Mouse (Mus musculus) kidney, adult 2 months (tissue): ENCODE measurements around the gene Grik4. TPM values are rescaled to one million over a fixed set of nuclear protein-coding genes. Genes with fewer than 3 reads are reported as not detected.

ENCODE experiments used
- DNase-seq: peaks from one replicate; pipeline ENCODE4 v3.0.0; 2021
- H3K27ac ChIP-seq: fragments of 200-500 bp; 2 replicates; pipeline ENCODE4 v1.5.1; 2012; ENCODE audit warnings: low read depth, low read length, control low read depth, inconsistent platforms; ENCODE audit not compliant: insufficient read depth
- H3K27me3 ChIP-seq: fragments of 200-500 bp; replicated peaks from 2 replicates; pipeline ENCODE4 v1.6.1; 2012; ENCODE audit warnings: mild to moderate bottlenecking, moderate library complexity, low read length, inconsistent platforms; ENCODE audit not compliant: control insufficient read depth, insufficient read depth
- H3K36me3 ChIP-seq: fragments of 200-500 bp; 2 replicates; pipeline ENCODE4 v1.6.1; 2012; ENCODE audit warnings: mild to moderate bottlenecking, moderate library complexity, low read length, inconsistent platforms; ENCODE audit not compliant: control insufficient read depth, insufficient read depth
- H3K4me1 ChIP-seq: fragments of 200-500 bp; 2 replicates; pipeline ENCODE4 v1.6.1; 2011; ENCODE audit warnings: low read length; ENCODE audit not compliant: control insufficient read depth, insufficient read depth
- H3K4me3 ChIP-seq: fragments of 200-500 bp; 2 replicates; pipeline ENCODE4 v1.5.1; 2011; ENCODE audit warnings: mild to moderate bottlenecking, low read depth, low read length, control low read depth; ENCODE audit not compliant: insufficient read depth
- CTCF ChIP-seq: fragments of 200-500 bp; conservative IDR thresholded peaks from 2 replicates; pipeline ENCODE4 v1.5.1; 2011; ENCODE audit warnings: low read depth, mild to moderate bottlenecking, control low read depth, low read length, moderate library complexity, mixed read lengths; ENCODE audit not compliant: insufficient read depth, insufficient read length
- POLR2A ChIP-seq: fragments of 200-500 bp; IDR thresholded peaks from one replicate; pipeline ENCODE4 v1.6.1; 2011; ENCODE audit warnings: low read depth, low read length, control low read depth
- WGBS: fragments of 180-500 bp; shearing (Covaris S2); methylation state at CpG from one replicate; pipeline ENCODE4 v1.1.7; 2018; 5-methylcytosine and 5-hydroxymethylcytosine counted together
- polyA plus RNA-seq: library from polyadenylated mRNA; depleted of rRNA; stranded (reverse); fragments of >200 nt; gene quantifications from 2 replicates; pipeline ENCODE4 v1.2.3, GENCODE M21; 2012

Grik4 gene
- polyA plus RNA-seq, 1 experiment, result 0.05 TPM

- Histone ChIP-seq H3K27ac (no peak overlapping the region), H3K36me3 (0 out of 2 replicates have a peak, but pooled peaks cover 1% of the 10 kb centered on the region), H3K4me1 (no peaks in the 10 kb centered on the region), H3K27me3 (no peaks in the 10 kb centered on the region), H3K4me3 (no peak overlapping the region)
- WGBS, result 63% methylated on average over 6 of the region's 6 CpGs
- peak; percentile 52 for DNase-seq
- TF ChIP-seq POLR2A, result no peak
- no peak for TF ChIP-seq CTCF
Observed at GRCm38 (mm10) chr9:42962506-42962905, 18.2 kb upstream of the Grik4 start.

GRCm38 (mm10) chr9:42958401-42958800, 14.1 kb upstream of the Grik4 start:
- no peaks in the 10 kb centered on the region for H3K36me3 ChIP-seq
- 66% methylated on average over 7 of the region's 7 CpGs for WGBS
- H3K4me3 ChIP-seq, result no peak overlapping the region
- H3K4me1 ChIP-seq, result no peaks in the 10 kb centered on the region
- no peak overlapping the region for H3K27ac ChIP-seq
- TF ChIP-seq CTCF, result no peak
- TF ChIP-seq POLR2A, result no peak
- no peaks in the 10 kb centered on the region for H3K27me3 ChIP-seq
- no peak for DNase-seq

GRCm38 (mm10) chr9:42948381-42948780, 4.1 kb upstream of the Grik4 start:
- no peaks in the 10 kb centered on the region for H3K36me3 ChIP-seq
- H3K27me3 ChIP-seq, result peaks cover 3% of the 10 kb centered on the region
- no peaks in the 10 kb centered on the region for H3K4me1 ChIP-seq
- TF ChIP-seq CTCF, result no peak
- no peak for TF ChIP-seq POLR2A
- no peak overlapping the region for H3K4me3 ChIP-seq
- 59% methylated on average over 1 of the region's 1 CpGs for WGBS
- no peak overlapping the region for H3K27ac ChIP-seq
- no peak for DNase-seq

GRCm38 (mm10) chr9:42945174-42945573, 881 bp upstream of the Grik4 start:
- Histone ChIP-seq H3K4me1 (no peaks in the 10 kb centered on the region), H3K27ac (no peak overlapping the region), H3K27me3 (peaks cover 3% of the 10 kb centered on the region), H3K4me3 (no peak overlapping the region), H3K36me3 (no peaks in the 10 kb centered on the region)
- TF ChIP-seq CTCF, result no peak
- WGBS, result 74% methylated on average over 7 of the region's 7 CpGs
- no peak for DNase-seq

GRCm38 (mm10) chr9:42944536-42945006, 278 bp upstream of the Grik4 start:
- peaks cover 3% of the 10 kb centered on the region for H3K27me3 ChIP-seq
- no peaks in the 10 kb centered on the region for H3K4me1 ChIP-seq
- 1% methylated on average over 52 of the region's 52 CpGs for WGBS
- no peaks in the 10 kb centered on the region for H3K36me3 ChIP-seq
- H3K27ac ChIP-seq, result no peak overlapping the region
- TF ChIP-seq CTCF, result peak; percentile 86
- TF ChIP-seq POLR2A, result no peak
- peak; percentile 82 for DNase-seq
- H3K4me3 ChIP-seq, result peak overlapping the region; percentile 30

- no peak overlapping the region for H3K4me3 ChIP-seq
- peaks cover 3% of the 10 kb centered on the region for H3K27me3 ChIP-seq
- H3K4me1 ChIP-seq, result no peaks in the 10 kb centered on the region
- TF ChIP-seq CTCF, result no peak
- no peaks in the 10 kb centered on the region for H3K36me3 ChIP-seq
- WGBS, result 35% methylated on average over 9 of the region's 9 CpGs
- DNase-seq, result no peak
- no peak overlapping the region for H3K27ac ChIP-seq
Observed at GRCm38 (mm10) chr9:42943057-42943529, 1.2 kb downstream of the Grik4 start.

- Histone ChIP-seq H3K27me3 (peaks cover 3% of the 10 kb centered on the region), H3K36me3 (no peaks in the 10 kb centered on the region), H3K27ac (no peak overlapping the region), H3K4me3 (no peak overlapping the region), H3K4me1 (no peaks in the 10 kb centered on the region)
- 70% methylated on average over 4 of the region's 4 CpGs for WGBS
- DNase-seq, result no peak
- TF ChIP-seq POLR2A, result no peak
- no peak for TF ChIP-seq CTCF
Observed at GRCm38 (mm10) chr9:42942148-42942547, 2.1 kb downstream of the Grik4 start.
